9 mouse cellular contexts compared by ENCODE assay signal in genomic region chr2:118599087-118599486, GRCm38 (mm10). TPM values are rescaled to one million over a fixed set of nuclear protein-coding genes. Genes with fewer than 3 reads are reported as not detected.
DNase-seq lines count a peak whose midpoint lies in the region; ATAC-seq and TF ChIP-seq lines count a peak whose summit lies in the region.
"Had no signal": no experiment of that assay in that cellular context is flagged by ENCODE, and none has a peak within 500 bp of the region (broad histone marks: within the 10 kb centered on the region; RNA-seq: fewer than 3 reads in every experiment).

No protein-coding gene starts in this region.

- peak overlapping the region; percentile 55 for H3K4me2 ChIP-seq in lung, embryonic 15.5 days
- peak overlapping the region; percentile 72 for H3K4me2 ChIP-seq in embryonic facial prominence, embryonic 15.5 days (replicated peaks)
- H3K4me2 ChIP-seq in limb, embryonic 15.5 days, result peak overlapping the region; percentile 81
- peak overlapping the region; percentile 80 for H3K4me2 ChIP-seq in stomach, embryonic 15.5 days

- ATAC-seq in lung, embryonic 15.5 days (ENCODE audit: borderline replicate concordance, extremely low read depth, low FRiP score, low TSS enrichment), result no peak
- ATAC-seq in embryonic facial prominence, embryonic 15.5 days (ENCODE audit: insufficient number of reproducible peaks, low FRiP score, low TSS enrichment, low read depth), result no peak
- no peak for ATAC-seq in limb, embryonic 15.5 days (ENCODE audit: insufficient number of reproducible peaks, low FRiP score, low TSS enrichment, low read depth)
- ATAC-seq in stomach, embryonic 15.5 days (ENCODE audit: insufficient read depth, low FRiP score, low read depth), result no peak

- H3K36me3 ChIP-seq in lung, embryonic 15.5 days, result peaks cover 35% of the 10 kb centered on the region
- H3K36me3 ChIP-seq in embryonic facial prominence, embryonic 15.5 days, result peaks cover 23% of the 10 kb centered on the region; the same call in 1 of the 2 replicates
- H3K36me3 ChIP-seq in limb, embryonic 15.5 days, result peaks cover 26% of the 10 kb centered on the region; the same call in 1 of the 2 replicates
- H3K36me3 ChIP-seq in stomach, embryonic 15.5 days, result peaks cover 5% of the 10 kb centered on the region; the same call in 1 of the 2 replicates

- H3K9me3 ChIP-seq in lung, embryonic 15.5 days, result no peaks in the 10 kb centered on the region
- H3K9me3 ChIP-seq in embryonic facial prominence, embryonic 15.5 days (replicated peaks), result no peaks in the 10 kb centered on the region
- H3K9me3 ChIP-seq in limb, embryonic 15.5 days, result no peaks in the 10 kb centered on the region
- no peaks in the 10 kb centered on the region for H3K9me3 ChIP-seq in stomach, embryonic 15.5 days

- H3K27ac ChIP-seq in lung, embryonic 15.5 days, result no peak overlapping the region
- H3K27ac ChIP-seq in embryonic facial prominence, embryonic 15.5 days (replicated peaks), result no peak overlapping the region
- H3K27ac ChIP-seq in limb, embryonic 15.5 days, result no peak overlapping the region
- no peak overlapping the region for H3K27ac ChIP-seq in stomach, embryonic 15.5 days
- no peak overlapping the region for H3K27ac ChIP-seq in layer of hippocampus, adult 2 months

- DNase-seq in lung, postnatal 14 days, result no peak
- DNase-seq in layer of hippocampus, adult 2 months (ENCODE audit: low spot score in 2 of 2), result no peak
- no peak for DNase-seq in right cerebral cortex, adult 18-20 months
- no peak for DNase-seq in spleen, adult 12 weeks (ENCODE audit: low spot score)
- DNase-seq: adrenal gland, postnatal 25 days had no signal

- peak overlapping the region; percentile 55 for H3K9ac ChIP-seq in lung, embryonic 15.5 days
- peak overlapping the region; percentile 70; the same call in 1 of the 2 replicates for H3K9ac ChIP-seq in embryonic facial prominence, embryonic 15.5 days
- H3K9ac ChIP-seq in limb, embryonic 15.5 days, result no peak overlapping the region
- 0 out of 2 replicates have a peak overlapping the region, but pooled peaks have one; percentile 60 for H3K9ac ChIP-seq in stomach, embryonic 15.5 days

- peaks cover 29% of the 10 kb centered on the region for H3K4me1 ChIP-seq in lung, embryonic 15.5 days
- H3K4me1 ChIP-seq in embryonic facial prominence, embryonic 15.5 days, result peaks cover 25% of the 10 kb centered on the region
- peaks cover 20% of the 10 kb centered on the region for H3K4me1 ChIP-seq in limb, embryonic 15.5 days
- H3K4me1 ChIP-seq in stomach, embryonic 15.5 days, result peaks cover 9% of the 10 kb centered on the region; the same call in 1 of the 2 replicates

- TF ChIP-seq CTCF in layer of hippocampus, adult 2 months (conservative IDR thresholded peaks at IDR 0.05), result no peak

- 36% methylated on average over 5 of the region's 5 CpGs for WGBS in lung, embryonic 15.5 days
- 28% methylated on average over 4 of the region's 5 CpGs for WGBS in embryonic facial prominence, embryonic 15.5 days
- WGBS in limb, embryonic 15.5 days, result 31% methylated on average over 5 of the region's 5 CpGs
- 32% methylated on average over 5 of the region's 5 CpGs for WGBS in stomach, embryonic 15.5 days

- H3K27me3 ChIP-seq in lung, embryonic 15.5 days, result no peaks in the 10 kb centered on the region
- H3K27me3 ChIP-seq in embryonic facial prominence, embryonic 15.5 days, result no peaks in the 10 kb centered on the region
- H3K27me3 ChIP-seq in limb, embryonic 15.5 days, result no peaks in the 10 kb centered on the region
- H3K27me3 ChIP-seq in stomach, embryonic 15.5 days (replicated peaks), result no peaks in the 10 kb centered on the region

- peak overlapping the region; percentile 57 for H3K4me3 ChIP-seq in lung, embryonic 15.5 days
- H3K4me3 ChIP-seq in embryonic facial prominence, embryonic 15.5 days (replicated peaks), result peak overlapping the region; percentile 64
- H3K4me3 ChIP-seq in limb, embryonic 15.5 days, result peak overlapping the region; percentile 70
- peak overlapping the region; percentile 79 for H3K4me3 ChIP-seq in stomach, embryonic 15.5 days (replicated peaks)
- H3K4me3 ChIP-seq in layer of hippocampus, adult 2 months, result no peak overlapping the region

RNA-seq across cellular contexts. Expression of gene Bub1b, which starts 1.1 kb away (rescaled TPM):
- polyA plus RNA-seq in lung, embryonic 15.5 days (2015; fragmentation: Nextera tagmentation; extraction: Ambion mirVana), result 114 and 115 TPM in 2 replicates
- 58.3 and 60.6 TPM in 2 replicates for polyA plus RNA-seq in embryonic facial prominence, embryonic 15.5 days (2015; fragmentation: Nextera tagmentation; extraction: Ambion mirVana)
- 62.8 and 64.2 TPM in 2 replicates for polyA plus RNA-seq in limb, embryonic 15.5 days (2015; fragmentation: Nextera tagmentation; extraction: Ambion mirVana)
- 66.9 and 72.0 TPM in 2 replicates for polyA plus RNA-seq in stomach, embryonic 15.5 days (2015; fragmentation: Nextera tagmentation; extraction: Ambion mirVana)
- total RNA-seq in layer of hippocampus, adult 2 months (2021), result 1 to 10 TPM; 2.0 to 2.1 TPM

RNA-seq across cellular contexts. Expression of gene Bmf, which starts 49.6 kb away (rescaled TPM):
- 5.5 and 8.5 TPM in 2 replicates for polyA plus RNA-seq in lung, embryonic 15.5 days (2015; fragmentation: Nextera tagmentation; extraction: Ambion mirVana)
- 5.1 and 6.7 TPM in 2 replicates for polyA plus RNA-seq in embryonic facial prominence, embryonic 15.5 days (2015; fragmentation: Nextera tagmentation; extraction: Ambion mirVana)
- polyA plus RNA-seq in limb, embryonic 15.5 days (2015; fragmentation: Nextera tagmentation; extraction: Ambion mirVana), result 3.8 and 5.9 TPM in 2 replicates
- 3.6 and 5.2 TPM in 2 replicates for polyA plus RNA-seq in stomach, embryonic 15.5 days (2015; fragmentation: Nextera tagmentation; extraction: Ambion mirVana)
- 1 to 10 TPM; 1.9 to 2.8 TPM for total RNA-seq in layer of hippocampus, adult 2 months (2021)
